Mouse (Mus musculus) activated CD4-positive, CD25-positive, alpha-beta regulatory T cell (primary cell): ENCODE data around the gene Rab40b. TPM values are rescaled to one million over a fixed set of nuclear protein-coding genes. Genes with fewer than 3 reads are reported as not detected.

Experiments used
- polyA plus RNA-seq, 2 experiments: library from polyadenylated mRNA; unstranded; fragments of 100-300 nt; shearing (Covaris generic); gene quantifications; one replicate each; pipeline ENCODE4 v1.2.1; 2017

Rab40b gene
- under 1 TPM in 1 of 2 experiments, not detected in 1; 0.58 TPM for polyA plus RNA-seq

DNA sequence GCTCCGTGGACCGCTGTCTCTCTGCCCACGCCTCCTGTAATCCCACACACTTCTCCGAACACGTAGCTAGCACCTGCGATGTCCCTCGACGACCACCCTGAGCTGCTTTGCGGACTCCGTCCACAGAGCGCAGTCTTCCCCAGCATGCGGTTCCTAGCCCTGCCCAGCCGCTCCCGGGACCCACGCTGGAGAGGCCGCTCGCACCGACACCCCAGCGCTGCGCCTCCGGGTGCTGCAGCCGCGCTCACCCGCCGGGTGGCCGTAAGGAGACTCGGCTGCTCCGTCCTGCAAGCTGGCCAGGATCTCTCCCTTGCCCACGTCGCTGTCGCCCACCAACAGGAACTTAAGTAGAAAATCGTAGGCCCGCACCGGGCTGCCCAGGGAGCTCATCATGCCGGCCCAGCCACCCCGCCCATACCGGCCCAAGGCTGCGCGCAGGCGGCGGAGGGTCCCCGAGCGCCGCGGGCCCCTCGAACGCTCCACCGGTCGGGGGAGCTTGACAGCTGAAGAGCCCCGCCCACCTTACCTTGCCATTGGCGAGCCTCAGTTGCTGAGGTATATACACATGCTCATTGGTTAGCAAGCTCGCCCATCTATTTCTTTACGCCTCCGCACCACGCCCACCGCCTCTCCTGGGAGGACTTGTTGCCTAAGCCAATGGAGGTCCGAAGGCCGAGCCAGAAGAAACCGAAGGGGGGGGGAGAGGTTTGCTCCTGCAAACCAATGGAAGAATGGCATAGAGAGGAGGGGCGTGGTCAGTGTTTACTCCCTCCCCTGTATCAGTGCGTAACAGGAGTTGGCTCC lies at the start of gene Rab40b:
Gene Rab40b (minus strand): TSS at position 502 of the 804 bp plus-strand sequence.

DNA sequence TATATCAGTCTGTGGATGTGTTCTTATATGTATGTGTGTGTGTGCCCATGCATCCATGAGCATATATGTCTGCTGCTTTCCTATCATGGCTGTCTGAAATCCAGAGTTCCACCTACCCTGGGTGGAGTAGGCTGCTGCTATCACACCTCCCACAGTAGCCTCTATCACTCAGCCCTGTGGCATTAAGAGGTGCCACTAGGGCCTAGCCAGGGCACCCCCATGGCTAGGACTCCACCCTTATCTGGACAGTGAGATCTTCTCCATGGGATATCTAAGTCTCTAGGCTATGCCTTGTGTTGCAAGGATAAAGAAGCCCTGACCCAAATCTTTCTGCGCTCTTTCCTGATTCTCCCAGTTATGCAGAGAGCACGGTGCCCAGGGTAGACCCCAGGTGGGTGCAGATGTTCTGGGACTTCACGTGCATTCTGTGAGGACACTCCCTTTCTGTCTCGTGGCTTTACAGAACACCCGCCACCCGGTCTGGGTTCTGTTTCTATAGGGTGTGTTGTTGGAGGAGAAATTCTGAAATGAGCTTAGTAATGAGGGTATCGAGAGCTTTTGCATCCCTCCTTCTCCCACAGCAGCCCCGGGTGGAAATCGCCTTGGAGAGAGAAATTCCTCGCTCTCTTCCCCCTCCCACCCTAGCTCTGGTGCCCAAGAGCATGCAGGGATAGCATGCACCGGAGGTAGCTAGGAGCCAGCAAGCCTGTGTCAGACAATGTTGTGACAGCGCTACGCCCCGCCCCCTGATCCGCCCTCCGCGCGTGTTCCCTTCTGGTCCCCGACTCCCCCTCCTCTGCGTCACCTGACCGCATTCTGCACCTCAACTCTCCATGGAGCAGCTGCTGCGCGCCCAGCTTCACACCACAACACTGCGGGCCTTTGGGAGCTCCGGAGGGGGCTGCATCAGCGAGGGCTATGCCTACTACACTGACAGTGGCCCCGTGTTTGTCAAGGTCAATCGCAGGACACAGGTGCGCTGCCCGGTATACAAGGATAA lies 46.4 kb upstream of the Rab40b start, which contains the start of gene Fn3k:
Gene Fn3k (plus strand): TSS at position 758 of the 1,000 bp plus-strand sequence.

DNA sequence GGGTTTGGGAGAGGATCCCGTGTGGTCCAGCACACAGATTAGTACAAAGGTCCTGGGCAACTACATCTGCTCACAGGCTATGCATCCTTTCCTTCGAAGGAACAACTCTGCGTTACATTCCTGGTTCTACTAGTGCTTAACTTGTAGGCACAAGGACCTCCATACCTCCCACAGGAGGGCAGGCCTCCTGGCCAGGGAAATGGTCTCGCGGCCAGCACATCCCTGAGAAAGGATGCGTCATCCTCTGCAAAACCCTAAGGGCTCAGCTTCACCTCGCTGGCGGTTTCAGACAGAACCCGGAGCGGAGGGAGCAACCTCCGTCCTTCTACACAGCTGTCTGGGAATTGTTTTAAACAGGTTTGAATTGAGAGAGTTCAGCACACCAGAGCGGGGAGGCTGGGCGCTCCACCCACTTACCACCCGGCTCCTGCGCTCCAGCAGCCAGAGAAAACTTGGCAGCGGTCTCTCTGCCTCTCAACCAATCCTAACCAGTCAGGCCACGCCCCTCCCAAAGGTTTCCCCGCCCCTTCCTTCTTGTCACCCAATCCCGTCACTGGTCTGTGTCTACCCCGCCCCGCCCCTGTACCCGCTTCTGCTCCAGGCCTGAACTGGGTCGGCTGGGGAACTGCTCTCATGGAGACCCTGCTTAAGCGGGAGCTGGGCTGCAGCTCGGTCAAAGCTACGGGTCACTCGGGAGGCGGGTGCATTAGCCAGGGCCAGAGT lies 32.9 kb upstream of the Rab40b start, which contains the start of gene Fn3krp:
Gene Fn3krp (plus strand): TSS at position 572 of the 723 bp plus-strand sequence.

DNA sequence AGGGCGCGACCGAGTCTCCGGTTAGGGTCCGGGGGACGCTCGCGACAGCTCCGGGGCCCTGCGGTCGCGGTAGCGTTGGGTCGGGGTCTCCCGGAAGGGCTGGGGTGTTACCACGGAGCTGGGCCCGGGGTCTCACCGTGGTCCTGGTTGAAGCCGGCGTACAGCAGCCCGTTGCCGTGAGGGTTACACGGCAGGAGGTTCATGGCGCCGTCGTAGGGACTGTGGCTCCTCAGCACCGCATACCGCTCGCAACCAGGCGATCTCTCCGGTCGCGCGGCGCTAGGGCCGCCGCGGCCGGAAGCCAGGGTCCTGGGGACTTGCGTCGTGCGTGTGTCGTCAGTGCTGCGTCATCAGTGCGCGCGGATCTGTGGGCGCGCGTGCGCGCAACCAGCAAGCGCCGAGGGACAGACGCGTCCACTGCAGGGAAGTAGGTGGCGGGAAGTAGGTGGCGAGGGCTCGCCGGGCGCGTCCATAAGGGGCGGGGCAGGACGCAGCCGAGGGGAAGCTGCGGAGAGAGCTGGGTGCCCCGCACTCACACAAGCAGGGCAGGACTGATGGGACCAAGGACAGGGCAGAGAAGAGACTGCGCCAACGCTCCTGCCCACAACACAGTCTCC lies 33.9 kb downstream of the Rab40b start, which contains the start of gene Wdr45b:
Gene Wdr45b (minus strand): TSS at position 355 of the 617 bp plus-strand sequence.

Other genes starting within 250 kb of the Rab40b start
- not detected for gene Tex19.1, start 242.1 kb downstream of the Rab40b start, polyA plus RNA-seq
- gene Uts2r, start 228.0 kb downstream of the Rab40b start, polyA plus RNA-seq = not detected
- gene Hexdc, start 183.8 kb downstream of the Rab40b start, polyA plus RNA-seq = 1 to 10 TPM; 1.1 to 3.1 TPM
- gene Ogfod3, start 183.5 kb downstream of the Rab40b start, polyA plus RNA-seq = 10 to 100 TPM in 1 of 2 experiments, 1 to 10 TPM in 1; 4.7 to 11.0 TPM
- 100 to 1,000 TPM in 1 of 2 experiments, 10 to 100 TPM in 1; 93.0 to 128 TPM for gene Cybc1, start 158.9 kb downstream of the Rab40b start, polyA plus RNA-seq
- gene Narf, start 151.0 kb downstream of the Rab40b start, polyA plus RNA-seq = 10 to 100 TPM; 28.2 to 39.8 TPM
- gene Foxk2, start 128.3 kb downstream of the Rab40b start, polyA plus RNA-seq = 10 to 100 TPM; 12.8 to 15.0 TPM
- gene Wdr45b, start 33.8 kb downstream of the Rab40b start, polyA plus RNA-seq = 10 to 100 TPM; 30.8 to 44.6 TPM
- gene Fn3krp, start 33.1 kb upstream of the Rab40b start, polyA plus RNA-seq = under 1 TPM; 0.27 to 0.43 TPM
- gene Fn3k, start 46.7 kb upstream of the Rab40b start, polyA plus RNA-seq = under 1 TPM; 0.25 to 0.39 TPM
- gene Tbcd, start 63.7 kb upstream of the Rab40b start, polyA plus RNA-seq = 10 to 100 TPM; 35.8 to 51.6 TPM
- under 1 TPM; 0.43 TPM for gene Zfp750, start 131.1 kb upstream of the Rab40b start, polyA plus RNA-seq